Mouse (Mus musculus): ENCODE measurements around the gene Baiap2l1. TPM values are rescaled to one million over a fixed set of nuclear protein-coding genes. Genes with fewer than 3 reads are reported as not detected.
A peak's percentile ranks its signal among the peaks of the same experiment; 100 is the strongest.
"Not testable (repeated sequence)": the region's sequence is repeated elsewhere in the genome, so short reads cannot be mapped to it uniquely, and the experiment has no call there.

The Baiap2l1 gene
- polyA plus RNA-seq, 1 experiment: 0.38 TPM

DNA sequence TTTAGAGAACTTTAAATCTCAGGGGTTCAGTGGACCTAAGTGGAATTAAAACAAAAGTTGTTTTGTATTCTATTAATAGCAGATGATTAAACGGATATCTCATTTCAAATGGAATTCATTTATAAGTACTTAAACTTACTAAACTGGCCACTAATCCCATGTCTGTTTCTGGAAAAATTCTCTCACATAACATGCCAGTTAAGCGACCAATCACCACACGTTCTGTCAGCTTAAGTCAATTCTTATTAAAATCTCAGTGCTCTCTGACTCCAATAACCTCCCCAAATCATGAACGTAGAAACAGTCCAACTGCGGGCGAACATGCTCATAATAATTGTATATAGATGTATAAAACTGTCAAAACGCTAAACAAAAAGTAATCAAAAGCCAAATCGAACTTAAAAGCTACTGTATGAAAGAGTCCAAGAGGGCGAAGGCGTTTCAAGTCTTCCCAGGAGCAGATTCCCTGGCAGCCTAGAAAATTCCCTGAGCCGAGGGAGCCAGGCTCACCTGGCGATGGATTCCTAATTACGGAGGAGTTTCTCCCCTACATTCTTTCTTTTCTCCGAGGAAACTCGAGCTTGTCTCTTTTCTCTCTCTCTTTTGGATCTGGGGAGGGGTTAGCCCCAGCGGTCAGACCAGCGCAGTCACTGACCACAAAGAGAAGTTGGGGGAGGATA is 996 bp downstream of the Baiap2l1 start:
- TF ChIP-seq CTCF (IDR thresholded peaks at IDR 0.05; ENCODE audit: extremely low read depth, insufficient read depth, low read length): no peak
- TF ChIP-seq POLR2A (IDR thresholded peaks at IDR 0.05; ENCODE audit: extremely low read depth, insufficient read depth, low read length): no peak
- H3K27ac ChIP-seq (ENCODE audit: insufficient read depth, low read length): no peak overlapping the region
- peak overlapping the region; percentile 38; the same call in 1 of the 2 replicates for H3K4me3 ChIP-seq (ENCODE audit: insufficient read depth, low read length)
- H3K4me1 ChIP-seq (ENCODE audit: control insufficient read depth, insufficient read depth, low read length): no peaks in the 10 kb centered on the region

DNA sequence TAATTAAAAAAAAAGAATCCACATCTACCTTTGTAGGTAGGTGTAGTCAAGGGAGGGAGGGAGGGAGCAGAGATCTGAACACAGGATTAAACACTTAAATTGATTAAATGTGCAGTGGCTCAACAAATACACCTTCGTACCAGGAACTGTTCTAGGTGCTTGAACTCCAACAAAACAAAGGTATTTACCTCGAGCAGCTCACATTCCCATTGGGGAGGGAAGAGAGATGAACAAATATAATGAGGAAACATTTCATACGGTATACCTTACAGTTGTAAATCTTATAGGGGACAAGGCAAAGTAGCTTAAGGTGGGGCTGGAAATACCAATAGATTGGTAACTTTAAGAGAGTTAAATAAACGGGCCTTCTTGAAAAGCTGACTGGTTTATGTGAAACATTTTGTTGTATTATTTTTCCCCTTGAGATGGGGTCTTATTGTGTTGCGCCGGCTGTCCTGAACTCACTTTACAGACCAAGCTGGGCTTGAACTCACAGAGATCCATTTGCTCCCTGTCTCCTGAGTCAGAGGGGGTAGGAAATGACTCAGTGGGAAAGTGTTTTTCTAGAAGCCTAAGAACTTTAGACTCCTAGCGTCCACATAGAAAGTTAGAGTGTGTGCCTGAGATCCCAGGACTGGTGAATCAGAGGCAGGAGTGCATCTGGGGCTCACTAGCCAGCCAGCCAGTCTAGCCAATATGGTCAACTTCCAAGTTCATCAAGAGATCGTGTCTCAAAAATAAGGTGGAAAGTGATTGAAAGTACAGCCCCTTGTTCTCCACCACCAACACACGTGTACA is 5.5 kb downstream of the Baiap2l1 start:
- no peak overlapping the region for H3K27ac ChIP-seq (ENCODE audit: insufficient read depth, low read length)
- no peak overlapping the region for H3K4me3 ChIP-seq (ENCODE audit: insufficient read depth, low read length)
- H3K4me1 ChIP-seq (ENCODE audit: control insufficient read depth, insufficient read depth, low read length): no peaks in the 10 kb centered on the region
- TF ChIP-seq POLR2A (IDR thresholded peaks at IDR 0.05; ENCODE audit: extremely low read depth, insufficient read depth, low read length): no peak
- no peak for TF ChIP-seq CTCF (IDR thresholded peaks at IDR 0.05; ENCODE audit: extremely low read depth, insufficient read depth, low read length)

DNA sequence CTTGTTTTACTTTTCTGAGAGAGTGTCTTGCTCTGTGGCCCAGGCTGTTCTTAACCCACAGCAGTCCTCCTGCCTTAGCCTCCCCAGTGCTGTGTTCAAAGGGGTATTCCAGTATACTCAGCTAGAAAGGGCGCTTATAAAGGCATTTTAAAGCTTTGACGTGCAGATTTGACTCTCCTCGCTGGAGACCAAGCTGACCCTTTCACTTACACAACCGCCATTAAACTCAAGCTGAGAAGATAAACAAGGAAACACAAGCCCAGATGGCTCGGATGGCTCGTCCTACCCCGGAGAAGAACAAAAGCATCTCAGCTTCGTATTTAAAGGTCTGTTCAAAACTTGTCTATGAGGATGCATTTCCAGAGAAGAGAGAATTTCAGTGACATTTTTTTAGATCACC is 6.7 kb downstream of the Baiap2l1 start:
- H3K27ac ChIP-seq (ENCODE audit: insufficient read depth, low read length): no peak overlapping the region
- H3K4me3 ChIP-seq (ENCODE audit: insufficient read depth, low read length): no peak overlapping the region
- no peak for TF ChIP-seq POLR2A (IDR thresholded peaks at IDR 0.05; ENCODE audit: extremely low read depth, insufficient read depth, low read length)
- no peak for TF ChIP-seq CTCF (IDR thresholded peaks at IDR 0.05; ENCODE audit: extremely low read depth, insufficient read depth, low read length)
- no peaks in the 10 kb centered on the region for H3K4me1 ChIP-seq (ENCODE audit: control insufficient read depth, insufficient read depth, low read length)

DNA sequence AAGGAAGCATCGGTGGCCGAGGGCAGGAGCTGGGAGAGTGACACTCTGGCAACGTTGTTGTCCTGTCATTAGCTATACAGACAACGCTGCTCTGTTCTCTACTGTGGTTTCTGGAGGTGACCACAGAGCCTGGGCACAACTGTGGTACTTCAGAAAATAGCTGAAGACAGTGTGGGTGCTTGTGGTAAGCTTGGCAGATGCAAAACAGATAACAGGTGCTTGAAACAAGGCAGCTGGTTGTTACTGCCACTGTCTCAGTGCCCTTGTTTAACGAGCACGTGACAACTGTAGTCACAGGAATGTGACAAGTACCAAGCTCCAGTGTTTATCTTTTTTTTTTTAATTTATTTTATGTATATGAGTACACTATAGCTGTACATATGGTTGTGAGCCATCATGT is 13.3 kb downstream of the Baiap2l1 start:
- Histone ChIP-seq H3K4me1 (ENCODE audit: control insufficient read depth, insufficient read depth, low read length) (no peaks in the 10 kb centered on the region), H3K4me3 (ENCODE audit: insufficient read depth, low read length) (no peak overlapping the region), H3K27ac (ENCODE audit: insufficient read depth, low read length) (no peak overlapping the region)
- TF ChIP-seq CTCF (IDR thresholded peaks at IDR 0.05; ENCODE audit: extremely low read depth, insufficient read depth, low read length) (no peak), POLR2A (IDR thresholded peaks at IDR 0.05; ENCODE audit: extremely low read depth, insufficient read depth, low read length) (no peak)

DNA sequence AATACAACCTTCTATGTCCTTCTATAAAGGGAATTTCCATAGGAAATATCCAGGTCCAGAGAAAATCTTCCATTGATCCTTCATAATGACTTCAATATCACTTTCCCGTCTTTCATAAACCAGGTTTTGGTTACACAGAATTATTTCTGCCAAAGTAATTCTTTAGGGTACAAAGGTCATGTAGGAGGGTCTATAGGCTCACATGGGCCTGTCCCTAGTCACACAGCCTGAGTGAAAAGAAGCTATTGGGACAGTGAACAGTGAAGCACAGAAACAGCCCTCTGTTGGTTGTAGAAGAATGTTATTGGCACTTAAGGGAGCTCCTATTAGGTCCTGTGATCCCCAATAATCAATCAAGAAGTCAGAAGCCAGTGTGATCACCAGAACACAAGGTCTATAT is 16.8 kb downstream of the Baiap2l1 start:
- TF ChIP-seq POLR2A (IDR thresholded peaks at IDR 0.05; ENCODE audit: extremely low read depth, insufficient read depth, low read length) (no peak), CTCF (IDR thresholded peaks at IDR 0.05; ENCODE audit: extremely low read depth, insufficient read depth, low read length) (no peak)
- Histone ChIP-seq H3K4me1 (ENCODE audit: control insufficient read depth, insufficient read depth, low read length) (no peaks in the 10 kb centered on the region), H3K4me3 (ENCODE audit: insufficient read depth, low read length) (no peak overlapping the region), H3K27ac (ENCODE audit: insufficient read depth, low read length) (no peak overlapping the region)

DNA sequence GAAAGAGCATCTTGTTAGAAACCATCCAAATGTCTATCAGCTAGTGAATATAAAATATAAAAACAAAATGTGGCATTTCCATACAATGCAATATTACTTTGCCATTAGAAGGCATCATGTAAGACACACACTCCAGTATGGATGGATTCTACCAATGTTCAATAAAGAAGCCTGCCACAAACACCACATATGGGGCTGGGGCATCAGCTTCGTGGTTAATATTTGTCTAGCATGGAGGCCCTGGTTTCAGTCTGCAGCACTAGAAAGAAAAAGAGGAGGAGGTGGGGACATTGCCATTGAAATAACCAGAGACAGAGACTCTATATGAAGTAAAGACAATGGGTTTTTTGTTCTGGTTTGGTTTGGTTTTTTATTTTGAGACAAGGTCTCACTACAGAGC is 19.1 kb downstream of the Baiap2l1 start:
- H3K4me3 ChIP-seq (ENCODE audit: insufficient read depth, low read length): no peak overlapping the region
- TF ChIP-seq POLR2A (IDR thresholded peaks at IDR 0.05; ENCODE audit: extremely low read depth, insufficient read depth, low read length) (no peak), CTCF (IDR thresholded peaks at IDR 0.05; ENCODE audit: extremely low read depth, insufficient read depth, low read length) (no peak)
- H3K27ac ChIP-seq (ENCODE audit: insufficient read depth, low read length): no peak overlapping the region
- H3K4me1 ChIP-seq (ENCODE audit: control insufficient read depth, insufficient read depth, low read length): no peaks in the 10 kb centered on the region

DNA sequence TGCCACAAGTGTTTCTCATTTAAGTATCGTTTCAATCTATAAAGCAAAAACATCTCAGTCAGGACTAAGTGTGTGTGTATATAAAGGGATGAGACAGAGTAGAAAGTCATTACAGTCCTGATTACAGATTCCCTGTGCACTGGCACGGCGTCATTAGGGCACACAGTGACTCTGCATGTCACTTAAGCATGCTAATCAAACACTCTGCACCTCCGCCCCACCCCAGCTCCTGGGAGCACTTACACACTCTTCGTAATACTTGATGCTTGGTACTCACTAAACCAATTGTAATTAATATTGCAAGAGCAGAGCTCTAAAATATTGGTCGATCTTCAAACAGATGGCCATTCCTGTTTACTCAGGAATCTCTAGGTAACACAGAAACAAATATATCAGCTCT is 22.6 kb downstream of the Baiap2l1 start:
- H3K27ac ChIP-seq (ENCODE audit: insufficient read depth, low read length); H3K4me1 ChIP-seq (ENCODE audit: control insufficient read depth, insufficient read depth, low read length); H3K4me3 ChIP-seq (ENCODE audit: insufficient read depth, low read length): not testable (repeated sequence)

DNA sequence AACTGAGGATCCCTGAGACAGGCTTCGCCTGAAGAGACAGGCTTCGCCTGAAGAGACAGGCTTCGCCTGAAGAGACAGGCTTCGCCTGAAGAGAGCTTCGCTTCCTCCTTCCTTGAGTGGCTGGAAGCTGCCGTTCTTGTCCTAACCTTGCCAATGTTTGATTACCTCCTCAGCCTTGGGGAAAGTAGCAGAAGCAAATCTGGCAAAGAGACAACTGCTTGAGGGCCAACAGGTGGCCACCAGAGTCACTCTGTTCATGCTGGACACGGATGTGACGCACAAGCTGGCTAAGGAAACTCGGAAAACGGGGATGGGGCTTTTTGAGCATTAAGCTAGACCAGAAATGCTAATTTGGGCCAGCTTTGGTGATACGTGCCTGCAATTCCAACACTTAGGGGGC is 23.9 kb downstream of the Baiap2l1 start:
- TF ChIP-seq POLR2A (IDR thresholded peaks at IDR 0.05; ENCODE audit: extremely low read depth, insufficient read depth, low read length) (no peak), CTCF (IDR thresholded peaks at IDR 0.05; ENCODE audit: extremely low read depth, insufficient read depth, low read length) (no peak)
- H3K27ac ChIP-seq (ENCODE audit: insufficient read depth, low read length): no peak overlapping the region
- no peak overlapping the region for H3K4me3 ChIP-seq (ENCODE audit: insufficient read depth, low read length)
- H3K4me1 ChIP-seq (ENCODE audit: control insufficient read depth, insufficient read depth, low read length): no peaks in the 10 kb centered on the region

DNA sequence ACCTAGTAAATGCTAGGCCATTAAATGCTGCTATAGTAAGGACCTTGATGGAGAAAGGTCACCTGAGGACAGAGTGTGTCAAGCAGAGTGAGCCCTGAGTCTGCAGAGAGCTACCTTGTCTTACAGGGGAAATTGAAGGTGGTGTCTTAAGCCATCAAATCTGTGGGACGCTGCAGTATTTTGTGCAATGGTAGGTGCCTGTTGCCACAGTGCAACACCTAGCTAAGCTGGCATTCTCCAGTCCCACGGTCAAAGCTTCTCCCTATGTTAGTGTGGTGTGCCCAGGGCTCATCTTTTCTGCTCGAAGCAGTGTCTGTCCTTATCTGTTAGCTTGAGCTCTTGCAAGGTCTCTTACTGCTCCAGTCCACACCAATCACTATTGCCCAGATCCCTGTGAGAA is 35.2 kb downstream of the Baiap2l1 start:
- H3K4me3 ChIP-seq (ENCODE audit: insufficient read depth, low read length): no peak overlapping the region
- H3K4me1 ChIP-seq (ENCODE audit: control insufficient read depth, insufficient read depth, low read length): no peaks in the 10 kb centered on the region
- no peak overlapping the region for H3K27ac ChIP-seq (ENCODE audit: insufficient read depth, low read length)
- no peak for TF ChIP-seq CTCF (IDR thresholded peaks at IDR 0.05; ENCODE audit: extremely low read depth, insufficient read depth, low read length)
- TF ChIP-seq POLR2A (IDR thresholded peaks at IDR 0.05; ENCODE audit: extremely low read depth, insufficient read depth, low read length): no peak

DNA sequence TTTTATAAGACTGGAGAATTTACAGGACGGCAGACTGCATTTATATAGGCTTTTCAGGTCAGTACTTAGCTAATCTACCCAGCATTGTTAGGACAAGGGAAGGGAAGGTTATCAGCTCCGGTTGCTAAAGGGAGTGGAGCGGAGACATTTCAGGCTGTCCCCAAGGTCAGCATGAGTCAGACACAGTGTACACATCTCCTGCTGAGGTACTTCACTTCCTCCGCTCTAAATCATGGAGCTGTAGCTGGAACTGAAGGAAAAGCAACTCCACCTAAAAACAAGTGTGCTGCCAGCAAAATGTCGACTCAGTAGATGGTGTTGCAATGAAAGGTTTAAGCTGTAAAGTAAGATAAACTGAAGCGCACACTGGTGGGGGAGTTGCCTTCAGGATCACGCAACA is 36.2 kb downstream of the Baiap2l1 start:
- Histone ChIP-seq H3K4me3 (ENCODE audit: insufficient read depth, low read length) (no peak overlapping the region), H3K4me1 (ENCODE audit: control insufficient read depth, insufficient read depth, low read length) (no peaks in the 10 kb centered on the region), H3K27ac (ENCODE audit: insufficient read depth, low read length) (no peak overlapping the region)
- no peak for TF ChIP-seq POLR2A (IDR thresholded peaks at IDR 0.05; ENCODE audit: extremely low read depth, insufficient read depth, low read length)
- no peak for TF ChIP-seq CTCF (IDR thresholded peaks at IDR 0.05; ENCODE audit: extremely low read depth, insufficient read depth, low read length)
